Mouse (Mus musculus): ENCODE results near the gene Ece1.

The Ece1 gene

GRCm38 (mm10) chr4:138013723-138014479 is 151.9 kb downstream of the Ece1 start:
- DNase-seq (ENCODE audit: low read depth in 2 of 2, low spot score in 2 of 2) = no peak

Measured in CD8-positive naive resting alpha-beta T cell, adult 2 months (primary cell).